Mouse (Mus musculus) myocyte (in vitro differentiated cells): Measurements from ENCODE around the gene Wnt4. TPM values are rescaled to one million over a fixed set of nuclear protein-coding genes. Genes with fewer than 3 reads are reported as not detected.

Experiments
- H3K27me3 ChIP-seq: one replicate; pipeline ENCODE4 v1.6.1; 2011; ENCODE audit not compliant: control insufficient read depth, insufficient read depth, insufficient read length
- H3K36me3 ChIP-seq: one replicate; pipeline ENCODE4 v1.6.1; 2011; ENCODE audit not compliant: control insufficient read depth, insufficient read depth
- H3K4me2 ChIP-seq: one replicate; pipeline ENCODE4 v1.6.1; 2011; ENCODE audit warnings: low read depth, control low read depth
- H3K4me3 ChIP-seq: one replicate; pipeline ENCODE4 v1.5.1; 2011; ENCODE audit warnings: mild to moderate bottlenecking, control low read depth, moderate library complexity
- H3K79me2 ChIP-seq: one replicate; pipeline ENCODE4 v1.6.1; 2011; ENCODE audit not compliant: control insufficient read depth, insufficient read depth
- H3ac ChIP-seq: one replicate; pipeline ENCODE4 v1.6.1; 2011; ENCODE audit not compliant: control insufficient read depth, insufficient read length
- CEBPB ChIP-seq: IDR thresholded peaks from 2 replicates; pipeline ENCODE4 v1.6.1; 2011; ENCODE audit warnings: mild to moderate bottlenecking, moderate library complexity; ENCODE audit not compliant: poor library complexity, insufficient read depth, severe bottlenecking
- E2F4 ChIP-seq: IDR thresholded peaks from one replicate; pipeline ENCODE4 v1.6.1; 2011; ENCODE audit warnings: mild to moderate bottlenecking, control low read depth, moderate library complexity; ENCODE audit not compliant: insufficient read depth
- MAX ChIP-seq: IDR thresholded peaks from one replicate; pipeline ENCODE4 v1.6.1; 2011; ENCODE audit warnings: low read depth, mild to moderate bottlenecking, control low read depth
- MYOD1 ChIP-seq, 3 experiments: IDR thresholded peaks; one replicate each; pipeline ENCODE4 v1.6.1; 2011; ENCODE audit warnings: control low read depth in 2 of 3, low read depth in 2 of 3, mild to moderate bottlenecking in 2 of 3, moderate library complexity in 1 of 3; ENCODE audit not compliant: insufficient read length in 2 of 3, control insufficient read depth in 1 of 3
- MYOG ChIP-seq, 3 experiments: IDR thresholded peaks; one replicate each; pipeline ENCODE4 v1.6.1; 2011; ENCODE audit warnings: control low read depth in 2 of 3, low read depth in 2 of 3, mild to moderate bottlenecking in 2 of 3; ENCODE audit not compliant: insufficient read length in 2 of 3, control insufficient read depth in 1 of 3, insufficient read depth in 1 of 3
- POLR2A ChIP-seq: IDR thresholded peaks from one replicate; pipeline ENCODE4 v1.6.1; 2011; ENCODE audit warnings: low read depth, mild to moderate bottlenecking, control low read depth, moderate library complexity; ENCODE audit not compliant: insufficient read length
- POLR2AphosphoS2 ChIP-seq: IDR thresholded peaks from one replicate; pipeline ENCODE4 v1.6.1; 2011; ENCODE audit warnings: low read depth, control low read depth; ENCODE audit not compliant: insufficient read length
- REST ChIP-seq: IDR thresholded peaks from one replicate; pipeline ENCODE4 v1.6.1; 2011; ENCODE audit warnings: mild to moderate bottlenecking, control low read depth, moderate library complexity; ENCODE audit not compliant: insufficient read depth, insufficient read length
- SRF ChIP-seq: IDR thresholded peaks from one replicate; pipeline ENCODE4 v1.6.1; 2011; ENCODE audit warnings: low read depth; ENCODE audit not compliant: control insufficient read depth, insufficient read length
- TCF12 ChIP-seq: IDR thresholded peaks from one replicate; pipeline ENCODE4 v1.6.1; 2011; ENCODE audit warnings: mild to moderate bottlenecking, control low read depth; ENCODE audit not compliant: poor library complexity, insufficient read depth, severe bottlenecking
- TCF3 ChIP-seq: IDR thresholded peaks from one replicate; pipeline ENCODE4 v1.6.1; 2011; ENCODE audit warnings: low read depth, control low read depth; ENCODE audit not compliant: insufficient read length
- USF1 ChIP-seq: IDR thresholded peaks from one replicate; pipeline ENCODE4 v1.6.1; 2011; ENCODE audit warnings: low read depth, mild to moderate bottlenecking, control low read depth, moderate library complexity
- polyA plus RNA-seq: library from polyadenylated mRNA; unstranded; fragments of >200 nt; fragmentation: generic; extraction: Trizol; gene quantifications from one replicate; pipeline ENCODE4 v1.2.1, GENCODE M21; 2012; ENCODE audit warnings: missing spikeins

Wnt4 gene
- polyA plus RNA-seq, 1 experiment: 5.2 TPM

- Histone ChIP-seq H3ac (no peak overlapping the region), H3K4me2 (no peak overlapping the region), H3K4me3 (no peak overlapping the region), H3K36me3 (no peaks in the 10 kb centered on the region), H3K27me3 (no peaks in the 10 kb centered on the region), H3K79me2 (no peaks in the 10 kb centered on the region)
- TF ChIP-seq POLR2AphosphoS2: no peak
- no peak for TF ChIP-seq USF1
- no peak for TF ChIP-seq SRF
- no peak for TF ChIP-seq TCF3
- no peak for TF ChIP-seq REST
- TF ChIP-seq MYOG (IDR thresholded peaks at IDR 0.05; ENCODE audit: control insufficient read depth in 1 of 3, insufficient read depth in 1 of 3, insufficient read length in 2 of 3, low read depth in 2 of 3): no peak
- no peak for TF ChIP-seq MYOD1 (IDR thresholded peaks at IDR 0.05; ENCODE audit: control insufficient read depth in 1 of 3, insufficient read length in 2 of 3, low read depth in 2 of 3)
- no peak for TF ChIP-seq TCF12
- TF ChIP-seq POLR2A: no peak
- no peak for TF ChIP-seq CEBPB
Observed at GRCm38 (mm10) chr4:137234444-137234843, 42.8 kb upstream of the Wnt4 start.

- H3ac ChIP-seq: no peak overlapping the region
- H3K36me3 ChIP-seq: no peaks in the 10 kb centered on the region
- H3K4me3 ChIP-seq: no peak overlapping the region
- no peaks in the 10 kb centered on the region for H3K27me3 ChIP-seq
- TF ChIP-seq TCF12: no peak
- no peak for TF ChIP-seq USF1
- TF ChIP-seq TCF3: no peak
- H3K4me2 ChIP-seq: no peak overlapping the region
- no peaks in the 10 kb centered on the region for H3K79me2 ChIP-seq
Observed at GRCm38 (mm10) chr4:137235368-137235767, 41.9 kb upstream of the Wnt4 start.

DNA sequence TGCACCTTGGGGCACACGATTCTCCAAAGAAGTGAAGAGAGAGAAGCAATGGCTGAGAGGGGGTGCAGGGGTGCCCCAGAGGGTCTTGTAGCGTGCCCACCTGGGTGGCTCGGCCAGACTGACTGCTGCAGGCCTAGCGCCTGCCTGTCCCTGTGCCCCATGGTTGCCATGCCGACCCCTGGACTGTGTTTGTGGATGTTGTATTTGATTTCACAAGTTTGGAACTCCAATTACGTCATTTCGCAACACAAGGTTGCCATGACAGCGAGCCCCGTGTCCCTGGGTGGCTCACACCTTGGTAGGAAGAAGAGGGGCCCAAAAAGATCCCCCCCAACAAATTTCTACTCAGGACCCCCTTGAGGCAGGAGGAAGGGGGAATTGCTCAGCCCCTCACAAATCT lies 32.4 kb upstream of the Wnt4 start:
- no peaks in the 10 kb centered on the region for H3K36me3 ChIP-seq
- H3K27me3 ChIP-seq: no peaks in the 10 kb centered on the region
- H3K79me2 ChIP-seq: no peaks in the 10 kb centered on the region
- TF ChIP-seq MAX: no peak
- TF ChIP-seq REST: no peak
- no peak for TF ChIP-seq MYOG (IDR thresholded peaks at IDR 0.05; ENCODE audit: control insufficient read depth in 1 of 3, insufficient read depth in 1 of 3, insufficient read length in 2 of 3, low read depth in 2 of 3)
- TF ChIP-seq POLR2AphosphoS2: no peak
- no peak overlapping the region for H3K4me3 ChIP-seq
- no peak overlapping the region for H3ac ChIP-seq
- no peak overlapping the region for H3K4me2 ChIP-seq

- TF ChIP-seq CEBPB: no peak
- no peak for TF ChIP-seq MYOG (IDR thresholded peaks at IDR 0.05; ENCODE audit: control insufficient read depth in 1 of 3, insufficient read depth in 1 of 3, insufficient read length in 2 of 3, low read depth in 2 of 3)
- TF ChIP-seq TCF3: no peak
- TF ChIP-seq SRF: no peak
- TF ChIP-seq MAX: no peak
- no peak for TF ChIP-seq E2F4
- TF ChIP-seq USF1: no peak
- TF ChIP-seq POLR2AphosphoS2: no peak
- no peak for TF ChIP-seq TCF12
- no peak for TF ChIP-seq POLR2A
- TF ChIP-seq MYOD1 (IDR thresholded peaks at IDR 0.05; ENCODE audit: control insufficient read depth in 1 of 3, insufficient read length in 2 of 3, low read depth in 2 of 3): no peak
- TF ChIP-seq REST: no peak
- Histone ChIP-seq H3K4me3 (no peak overlapping the region), H3K27me3 (no peaks in the 10 kb centered on the region), H3K79me2 (no peaks in the 10 kb centered on the region), H3ac (no peak overlapping the region), H3K4me2 (no peak overlapping the region), H3K36me3 (no peaks in the 10 kb centered on the region)
Observed at GRCm38 (mm10) chr4:137250333-137250732, 27.0 kb upstream of the Wnt4 start.

DNA sequence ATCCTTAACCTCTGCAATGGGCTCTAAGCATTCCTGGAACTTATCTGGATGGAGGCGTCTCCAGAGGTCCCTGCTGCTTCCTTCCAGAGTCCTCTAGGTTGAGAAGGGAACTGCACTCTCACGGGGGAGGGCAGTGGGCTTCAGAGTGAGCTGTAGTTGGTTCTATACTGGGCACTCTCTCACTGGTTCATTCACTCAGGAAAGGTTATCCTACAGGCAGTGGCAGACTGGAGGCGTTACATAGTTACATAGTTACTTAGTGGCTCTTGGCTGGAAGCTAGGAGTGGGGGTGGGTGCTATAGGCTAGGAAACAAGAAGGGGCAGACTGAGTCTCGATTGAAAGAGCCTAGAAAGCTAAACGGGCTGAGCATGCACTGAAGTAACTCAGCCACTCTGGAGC lies 26.4 kb upstream of the Wnt4 start:
- Histone ChIP-seq H3K4me2 (no peak overlapping the region), H3K4me3 (no peak overlapping the region), H3K79me2 (no peaks in the 10 kb centered on the region), H3K27me3 (no peaks in the 10 kb centered on the region), H3K36me3 (no peaks in the 10 kb centered on the region), H3ac (no peak overlapping the region)
- no peak for TF ChIP-seq POLR2A
- no peak for TF ChIP-seq E2F4
- no peak for TF ChIP-seq TCF12
- no peak for TF ChIP-seq MYOG (IDR thresholded peaks at IDR 0.05; ENCODE audit: control insufficient read depth in 1 of 3, insufficient read depth in 1 of 3, insufficient read length in 2 of 3, low read depth in 2 of 3)
- TF ChIP-seq MAX: no peak
- TF ChIP-seq SRF: no peak
- no peak for TF ChIP-seq MYOD1 (IDR thresholded peaks at IDR 0.05; ENCODE audit: control insufficient read depth in 1 of 3, insufficient read length in 2 of 3, low read depth in 2 of 3)
- no peak for TF ChIP-seq POLR2AphosphoS2
- no peak for TF ChIP-seq CEBPB
- TF ChIP-seq TCF3: no peak
- TF ChIP-seq REST: no peak
- no peak for TF ChIP-seq USF1
